Mouse (Mus musculus) liver, embryonic 13.5 days (tissue): ENCODE measurements around the gene Zfp37. TPM values are rescaled to one million over a fixed set of nuclear protein-coding genes. Genes with fewer than 3 reads are reported as not detected.

Experiments used
- polyA plus RNA-seq: library from polyadenylated mRNA; unstranded; fragments of >200 nt; fragmentation: Nextera tagmentation; extraction: Ambion mirVana; gene quantifications from 2 replicates; pipeline ENCODE4 v1.2.1, GENCODE M21; 2015

Zfp37 gene
- polyA plus RNA-seq, 1 experiment from 2014 or later = 0.47 TPM

Other genes starting within 250 kb of the Zfp37 start
- gene Mup20, start 176.9 kb downstream of the Zfp37 start, polyA plus RNA-seq = not detected in 2 replicates
- gene Mup3, start 143.7 kb downstream of the Zfp37 start, polyA plus RNA-seq = not detected in 2 replicates
- gene Mup21, start 80.2 kb downstream of the Zfp37 start, polyA plus RNA-seq = not detected in 2 replicates
- gene Slc31a2, start 31.5 kb upstream of the Zfp37 start, polyA plus RNA-seq = 5.6 and 6.7 TPM in 2 replicates
- gene Fkbp15, start 129.5 kb upstream of the Zfp37 start, polyA plus RNA-seq = 15.5 and 15.7 TPM in 2 replicates
- gene Slc31a1, start 129.7 kb upstream of the Zfp37 start, polyA plus RNA-seq = 39.0 and 48.8 TPM in 2 replicates
- gene Cdc26, start 177.6 kb upstream of the Zfp37 start, polyA plus RNA-seq = 77.7 and 97.1 TPM in 2 replicates
- 13.1 and 15.2 TPM in 2 replicates for gene Prpf4, start 177.8 kb upstream of the Zfp37 start, polyA plus RNA-seq
- gene Rnf183, start 204.2 kb upstream of the Zfp37 start, polyA plus RNA-seq = not detected in 2 replicates
- gene Wdr31, start 239.8 kb upstream of the Zfp37 start, polyA plus RNA-seq = 1.6 and 2.1 TPM in 2 replicates
- 0.20 and 0.34 TPM in 2 replicates for gene Bspry, start 249.0 kb upstream of the Zfp37 start, polyA plus RNA-seq